Mouse (Mus musculus): Measurements from ENCODE around the gene Fn3krp. TPM values are rescaled to one million over a fixed set of nuclear protein-coding genes. Genes with fewer than 3 reads are reported as not detected.

The Fn3krp gene
- 1 to 10 TPM; 4.5 to 6.2 TPM for total RNA-seq (2023)

DNA sequence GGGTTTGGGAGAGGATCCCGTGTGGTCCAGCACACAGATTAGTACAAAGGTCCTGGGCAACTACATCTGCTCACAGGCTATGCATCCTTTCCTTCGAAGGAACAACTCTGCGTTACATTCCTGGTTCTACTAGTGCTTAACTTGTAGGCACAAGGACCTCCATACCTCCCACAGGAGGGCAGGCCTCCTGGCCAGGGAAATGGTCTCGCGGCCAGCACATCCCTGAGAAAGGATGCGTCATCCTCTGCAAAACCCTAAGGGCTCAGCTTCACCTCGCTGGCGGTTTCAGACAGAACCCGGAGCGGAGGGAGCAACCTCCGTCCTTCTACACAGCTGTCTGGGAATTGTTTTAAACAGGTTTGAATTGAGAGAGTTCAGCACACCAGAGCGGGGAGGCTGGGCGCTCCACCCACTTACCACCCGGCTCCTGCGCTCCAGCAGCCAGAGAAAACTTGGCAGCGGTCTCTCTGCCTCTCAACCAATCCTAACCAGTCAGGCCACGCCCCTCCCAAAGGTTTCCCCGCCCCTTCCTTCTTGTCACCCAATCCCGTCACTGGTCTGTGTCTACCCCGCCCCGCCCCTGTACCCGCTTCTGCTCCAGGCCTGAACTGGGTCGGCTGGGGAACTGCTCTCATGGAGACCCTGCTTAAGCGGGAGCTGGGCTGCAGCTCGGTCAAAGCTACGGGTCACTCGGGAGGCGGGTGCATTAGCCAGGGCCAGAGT is at the start of gene Fn3krp:
Gene Fn3krp (plus strand): TSS at position 572 of the 723 bp plus-strand sequence.

DNA sequence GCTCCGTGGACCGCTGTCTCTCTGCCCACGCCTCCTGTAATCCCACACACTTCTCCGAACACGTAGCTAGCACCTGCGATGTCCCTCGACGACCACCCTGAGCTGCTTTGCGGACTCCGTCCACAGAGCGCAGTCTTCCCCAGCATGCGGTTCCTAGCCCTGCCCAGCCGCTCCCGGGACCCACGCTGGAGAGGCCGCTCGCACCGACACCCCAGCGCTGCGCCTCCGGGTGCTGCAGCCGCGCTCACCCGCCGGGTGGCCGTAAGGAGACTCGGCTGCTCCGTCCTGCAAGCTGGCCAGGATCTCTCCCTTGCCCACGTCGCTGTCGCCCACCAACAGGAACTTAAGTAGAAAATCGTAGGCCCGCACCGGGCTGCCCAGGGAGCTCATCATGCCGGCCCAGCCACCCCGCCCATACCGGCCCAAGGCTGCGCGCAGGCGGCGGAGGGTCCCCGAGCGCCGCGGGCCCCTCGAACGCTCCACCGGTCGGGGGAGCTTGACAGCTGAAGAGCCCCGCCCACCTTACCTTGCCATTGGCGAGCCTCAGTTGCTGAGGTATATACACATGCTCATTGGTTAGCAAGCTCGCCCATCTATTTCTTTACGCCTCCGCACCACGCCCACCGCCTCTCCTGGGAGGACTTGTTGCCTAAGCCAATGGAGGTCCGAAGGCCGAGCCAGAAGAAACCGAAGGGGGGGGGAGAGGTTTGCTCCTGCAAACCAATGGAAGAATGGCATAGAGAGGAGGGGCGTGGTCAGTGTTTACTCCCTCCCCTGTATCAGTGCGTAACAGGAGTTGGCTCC is 33.2 kb upstream of the Fn3krp start, which contains the start of gene Rab40b:
Gene Rab40b (minus strand): TSS at position 502 of the 804 bp plus-strand sequence.

DNA sequence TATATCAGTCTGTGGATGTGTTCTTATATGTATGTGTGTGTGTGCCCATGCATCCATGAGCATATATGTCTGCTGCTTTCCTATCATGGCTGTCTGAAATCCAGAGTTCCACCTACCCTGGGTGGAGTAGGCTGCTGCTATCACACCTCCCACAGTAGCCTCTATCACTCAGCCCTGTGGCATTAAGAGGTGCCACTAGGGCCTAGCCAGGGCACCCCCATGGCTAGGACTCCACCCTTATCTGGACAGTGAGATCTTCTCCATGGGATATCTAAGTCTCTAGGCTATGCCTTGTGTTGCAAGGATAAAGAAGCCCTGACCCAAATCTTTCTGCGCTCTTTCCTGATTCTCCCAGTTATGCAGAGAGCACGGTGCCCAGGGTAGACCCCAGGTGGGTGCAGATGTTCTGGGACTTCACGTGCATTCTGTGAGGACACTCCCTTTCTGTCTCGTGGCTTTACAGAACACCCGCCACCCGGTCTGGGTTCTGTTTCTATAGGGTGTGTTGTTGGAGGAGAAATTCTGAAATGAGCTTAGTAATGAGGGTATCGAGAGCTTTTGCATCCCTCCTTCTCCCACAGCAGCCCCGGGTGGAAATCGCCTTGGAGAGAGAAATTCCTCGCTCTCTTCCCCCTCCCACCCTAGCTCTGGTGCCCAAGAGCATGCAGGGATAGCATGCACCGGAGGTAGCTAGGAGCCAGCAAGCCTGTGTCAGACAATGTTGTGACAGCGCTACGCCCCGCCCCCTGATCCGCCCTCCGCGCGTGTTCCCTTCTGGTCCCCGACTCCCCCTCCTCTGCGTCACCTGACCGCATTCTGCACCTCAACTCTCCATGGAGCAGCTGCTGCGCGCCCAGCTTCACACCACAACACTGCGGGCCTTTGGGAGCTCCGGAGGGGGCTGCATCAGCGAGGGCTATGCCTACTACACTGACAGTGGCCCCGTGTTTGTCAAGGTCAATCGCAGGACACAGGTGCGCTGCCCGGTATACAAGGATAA is 13.3 kb downstream of the Fn3krp start, which contains the start of gene Fn3k:
Gene Fn3k (plus strand): TSS at position 758 of the 1,000 bp plus-strand sequence.

DNA sequence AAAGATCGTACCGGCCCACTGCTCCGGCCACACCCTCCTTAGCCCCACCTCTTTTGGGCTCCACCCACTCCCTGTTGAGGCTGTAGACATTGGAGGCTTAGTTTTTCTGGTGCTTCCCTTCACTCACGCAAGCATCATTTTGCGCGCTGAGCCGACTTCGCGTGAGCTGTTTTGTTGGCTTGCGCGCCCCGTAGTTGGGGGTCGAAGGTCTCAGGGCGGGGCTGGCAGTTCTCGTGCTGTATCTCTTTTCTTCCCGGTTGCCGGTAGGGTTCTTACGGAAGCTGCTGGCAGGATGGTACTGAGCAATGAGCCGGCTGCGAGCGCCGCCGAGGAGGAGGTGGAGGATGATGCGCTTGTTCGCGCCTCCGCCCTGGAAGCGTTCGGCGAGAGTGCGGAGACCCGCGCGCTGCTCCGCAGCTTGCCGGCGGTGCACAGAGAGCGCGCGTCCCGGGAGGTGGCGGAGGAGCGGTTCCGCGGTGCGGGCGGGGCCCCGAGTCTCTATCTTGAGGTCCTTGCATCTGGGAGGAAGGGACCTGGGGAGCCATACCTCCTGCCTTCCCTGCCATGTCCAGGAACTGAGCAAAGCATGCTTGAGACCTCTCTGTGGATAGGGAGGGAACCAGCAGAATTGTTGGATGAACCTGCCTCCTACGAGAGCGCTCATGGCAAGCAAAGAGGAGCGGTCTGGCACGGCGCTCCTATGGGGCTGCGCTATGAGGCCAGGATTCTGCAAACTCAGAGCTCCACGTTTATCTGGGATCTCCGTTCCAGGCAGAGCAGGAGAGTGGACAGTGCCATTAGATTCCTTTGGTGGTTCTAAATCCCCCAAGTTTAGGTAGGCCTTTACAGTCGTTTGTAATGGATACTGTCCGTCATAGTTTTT is 30.8 kb downstream of the Fn3krp start, which contains the start of gene Tbcd:
Gene Tbcd (plus strand): TSS at position 197 of the 883 bp plus-strand sequence.

Other genes with a start within 250 kb of the Fn3krp start
- gene Hexdc, start 217.0 kb upstream of the Fn3krp start, total RNA-seq (2023), result 1 to 10 TPM; 5.2 to 5.6 TPM
- 1 to 10 TPM; 5.0 to 7.0 TPM for gene Ogfod3, start 216.7 kb upstream of the Fn3krp start, total RNA-seq (2023)
- gene Cybc1, start 192.1 kb upstream of the Fn3krp start, total RNA-seq (2023), result 10 to 100 TPM; 78.0 to 81.9 TPM
- gene Narf, start 184.1 kb upstream of the Fn3krp start, total RNA-seq (2023), result 10 to 100 TPM; 26.4 to 33.7 TPM
- gene Foxk2, start 161.4 kb upstream of the Fn3krp start, total RNA-seq (2023), result 10 to 100 TPM; 29.2 to 33.9 TPM
- gene Wdr45b, start 67.0 kb upstream of the Fn3krp start, total RNA-seq (2023), result 10 to 100 TPM; 64.2 to 71.9 TPM
- gene Rab40b, start 33.1 kb upstream of the Fn3krp start, total RNA-seq (2023), result not detected
- under 1 TPM in 1 of 2 experiments, not detected in 1; 0.52 TPM for gene Fn3k, start 13.5 kb downstream of the Fn3krp start, total RNA-seq (2023)
- gene Tbcd, start 30.5 kb downstream of the Fn3krp start, total RNA-seq (2023), result 10 to 100 TPM; 26.7 to 27.5 TPM
- under 1 TPM in 1 of 2 experiments, not detected in 1; 0.15 TPM for gene Zfp750, start 97.9 kb downstream of the Fn3krp start, total RNA-seq (2023)